Mouse (Mus musculus) left cerebral cortex, postnatal 25 days (tissue): ENCODE results near the gene Hpn. TPM values are rescaled to one million over a fixed set of nuclear protein-coding genes. Genes with fewer than 3 reads are reported as not detected.

Experiments
- DNase-seq, 2 experiments: peaks; one replicate each; pipeline ENCODE4 v3.0.0; 2022; ENCODE audit warnings: low spot score in 2 of 2, mixed read lengths in 1 of 2
- intact Hi-C: fragments of 180-260 bp; cut with DNase I; formaldehyde crosslinking; loops from one replicate; pipeline ENCODE4 v1.15.1; 2025
- total RNA-seq, 2 experiments: library from RNA; stranded (reverse); gene quantifications; 2 replicates each; pipeline ENCODE4 v1.2.3; 2021

Hpn gene
- total RNA-seq, 2 experiments from 2014 or later, result 3.0 to 4.2 TPM

DNA sequence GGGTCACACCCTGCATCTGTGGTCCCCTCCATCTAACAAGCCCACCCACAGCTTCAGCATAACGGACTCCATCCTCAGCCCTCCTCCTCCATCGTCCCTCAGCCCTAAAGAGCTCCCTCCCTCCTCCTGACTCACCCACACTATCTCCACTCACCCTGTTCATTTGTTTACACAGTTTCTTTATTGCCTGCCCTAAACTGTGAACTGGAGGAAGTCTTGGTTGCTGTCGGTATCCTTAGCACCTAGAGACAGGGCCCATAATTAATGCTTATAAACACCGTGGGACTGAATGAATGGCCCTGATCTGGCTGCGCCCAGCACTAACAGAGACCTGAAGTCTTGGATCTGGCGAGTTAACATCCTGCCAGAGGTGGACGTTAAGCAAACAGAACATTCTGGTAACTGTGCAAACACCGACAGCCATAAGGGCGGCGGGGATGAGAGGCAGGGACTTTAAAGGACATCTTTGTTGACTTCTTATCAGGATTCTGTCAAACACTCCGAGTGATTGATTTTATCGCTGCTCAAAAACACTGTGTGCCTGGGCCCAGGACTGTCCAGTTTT is 30.6 kb upstream of the Hpn start:
- intact Hi-C loops, result no loop called here
- DNase-seq, result no peak

- intact Hi-C loops, result no loop called here
- no peak for DNase-seq
These were observed 29.8 kb upstream of the Hpn start for GRCm38 (mm10) chr7:31144886-31145285.

- intact Hi-C loops, result no loop called here
- no peak for DNase-seq
These were observed 25.9 kb upstream of the Hpn start for GRCm38 (mm10) chr7:31140941-31141340.

DNA sequence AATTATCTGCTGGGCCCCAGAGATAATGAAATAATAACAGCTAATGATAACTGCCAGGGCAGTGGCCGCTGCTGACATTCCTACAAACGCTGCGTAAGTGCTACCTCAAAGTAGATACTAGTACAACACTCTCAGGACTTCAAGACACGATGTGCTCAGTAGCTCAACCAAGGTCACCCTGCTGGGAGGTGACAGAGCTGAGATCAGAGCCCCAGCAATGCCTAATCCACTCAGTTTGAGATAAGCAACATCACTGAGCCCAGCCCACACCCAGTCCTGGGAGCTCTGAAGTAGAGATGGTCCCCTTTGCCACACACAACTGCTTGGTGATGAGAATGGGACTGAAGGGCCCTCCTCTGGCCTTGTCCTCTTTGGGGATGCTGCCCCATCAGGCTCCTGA is 25.2 kb upstream of the Hpn start:
- DNase-seq, result no peak
- intact Hi-C loops, result no loop called here

DNA sequence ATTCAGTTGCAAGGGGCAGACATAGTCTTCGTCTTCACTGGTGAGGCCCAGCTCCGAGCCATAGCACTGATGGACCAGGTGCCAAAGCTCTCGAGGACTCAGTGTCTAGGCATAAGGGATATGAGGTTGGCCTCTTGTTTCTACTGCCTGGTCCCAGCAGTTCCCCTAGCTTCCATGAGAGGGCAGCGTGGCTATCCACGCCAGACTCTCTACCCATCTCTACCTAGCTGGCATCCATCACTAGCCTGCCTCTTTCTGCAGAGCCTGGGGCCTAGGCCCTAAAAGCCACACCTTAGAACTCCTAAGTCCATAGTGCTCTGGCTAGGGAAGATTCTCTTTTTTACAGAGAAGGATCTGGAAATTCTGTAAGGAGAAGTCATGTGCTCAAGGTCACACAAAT is 24.7 kb upstream of the Hpn start:
- DNase-seq, result peak; percentile 66 to 81
- intact Hi-C loops, result loop anchor here (2.0 kb wide), 1 partner anchor 37 kb away; no protein-coding TSS in a partner anchor

GRCm38 (mm10) chr7:31135717-31136116 is 20.6 kb upstream of the Hpn start:
- DNase-seq, result no peak
- intact Hi-C loops, result no loop called here

DNA sequence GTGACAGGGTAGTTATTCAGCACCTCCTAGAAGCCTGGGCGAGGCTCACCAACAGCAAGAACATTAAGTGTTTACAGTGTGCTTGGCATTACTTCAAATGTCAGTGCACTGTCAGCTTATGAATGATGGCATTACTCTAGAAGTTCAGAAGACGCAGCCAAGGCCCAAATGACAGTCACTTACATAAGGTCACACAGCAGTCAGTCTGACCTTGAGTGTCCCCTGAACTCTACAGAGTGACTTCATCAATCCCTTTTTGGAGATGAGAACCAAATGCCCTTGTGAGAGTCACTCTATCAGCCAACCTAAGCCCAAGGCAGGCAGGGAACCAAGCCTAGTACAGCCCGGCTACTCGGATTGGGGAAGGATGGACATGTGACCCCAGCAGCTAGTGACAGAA is 16.8 kb upstream of the Hpn start:
- intact Hi-C loops, result no loop called here
- no peak for DNase-seq

DNA sequence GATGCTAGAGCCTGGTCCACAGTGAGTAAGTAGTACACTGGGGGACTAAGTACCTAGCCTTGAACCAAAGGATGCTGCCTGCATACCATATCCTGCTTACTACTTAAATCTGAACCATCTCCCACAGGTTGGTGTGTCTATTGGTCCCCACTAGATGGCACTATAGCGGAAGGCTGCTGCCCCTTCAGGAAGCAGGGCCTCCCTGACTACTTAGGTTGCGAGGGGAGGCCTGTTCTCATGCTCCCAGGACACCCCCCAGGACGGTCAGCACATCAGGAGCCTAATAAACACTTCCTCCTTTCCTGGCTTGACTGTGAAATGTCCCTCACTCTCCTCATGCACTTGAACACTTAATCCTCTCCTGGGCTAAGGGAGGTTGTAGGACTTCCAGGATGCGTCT is 15.8 kb upstream of the Hpn start:
- DNase-seq, result peak; percentile 64 to 73
- intact Hi-C loops, result no loop called here

GRCm38 (mm10) chr7:31130197-31130596 is 15.1 kb upstream of the Hpn start:
- no peak for DNase-seq
- intact Hi-C loops, result no loop called here

DNA sequence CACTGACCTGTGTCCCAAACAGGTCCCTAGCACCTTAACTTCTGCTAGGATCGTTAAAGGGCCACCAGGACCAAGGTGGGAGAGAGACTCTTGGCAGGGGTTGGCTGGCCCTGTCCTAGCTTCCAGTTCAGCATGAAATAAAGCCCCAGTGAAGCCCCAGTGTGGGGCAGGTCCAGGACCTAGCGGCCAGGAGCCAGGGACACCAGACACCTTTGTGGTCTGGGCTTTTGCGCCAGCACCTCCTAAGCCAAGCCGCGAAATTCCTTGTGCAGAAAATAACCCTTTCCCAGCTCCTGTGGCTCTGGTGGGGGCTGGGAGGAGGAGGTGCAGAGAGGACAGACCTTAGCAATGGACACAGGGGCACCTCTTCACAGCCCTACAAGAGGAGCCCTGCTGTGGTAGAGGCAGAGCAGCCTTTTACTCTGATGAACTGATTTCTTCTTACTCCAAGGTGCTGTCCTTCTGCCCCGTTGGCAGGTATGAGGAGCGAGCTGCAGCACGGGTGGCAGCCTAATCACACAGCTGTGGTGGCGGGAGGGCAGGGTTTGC is 13.1 kb upstream of the Hpn start:
- intact Hi-C loops, result no loop called here
- no peak for DNase-seq

- intact Hi-C loops, result loop anchor here (1.0 kb wide), 1 partner anchor 24 kb away; no protein-coding TSS in a partner anchor
- DNase-seq, result peak; percentile 71 to 87
These were observed 12.0 kb upstream of the Hpn start, which contains the start of gene Scn1b for GRCm38 (mm10) chr7:31126851-31127724. Gene Scn1b, minus strand, starts transcription at chr7:31127003.

DNA sequence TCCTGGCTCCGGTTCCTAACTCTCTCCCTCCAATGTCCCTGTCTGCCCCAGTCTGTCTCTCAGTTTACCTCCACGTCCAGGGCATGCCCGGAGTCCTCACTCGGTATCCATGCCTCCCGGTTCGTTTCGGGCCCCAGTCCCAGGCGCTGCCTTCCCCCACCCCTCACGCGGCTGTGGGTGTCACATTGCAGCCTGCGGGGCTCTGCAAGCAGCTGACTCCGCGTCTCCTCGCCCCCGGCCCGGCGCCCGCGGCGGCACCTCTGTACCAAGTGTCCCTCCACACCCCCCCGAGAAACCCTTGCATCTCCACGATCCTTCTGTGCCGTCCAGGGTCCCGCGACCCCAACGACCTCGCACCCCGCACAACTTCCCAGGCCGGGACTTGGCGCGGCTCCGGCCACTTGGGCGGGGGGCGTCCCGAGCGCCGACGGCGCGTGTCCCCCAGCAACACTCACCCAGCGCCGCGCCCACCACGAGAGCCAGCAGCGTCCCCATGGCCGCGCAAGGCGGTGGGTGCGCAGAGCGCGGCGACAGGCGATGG is 11.2 kb upstream of the Hpn start:
- DNase-seq, result peak in 1 of 2 experiments; percentile 63
- intact Hi-C loops, result no loop called here

DNA sequence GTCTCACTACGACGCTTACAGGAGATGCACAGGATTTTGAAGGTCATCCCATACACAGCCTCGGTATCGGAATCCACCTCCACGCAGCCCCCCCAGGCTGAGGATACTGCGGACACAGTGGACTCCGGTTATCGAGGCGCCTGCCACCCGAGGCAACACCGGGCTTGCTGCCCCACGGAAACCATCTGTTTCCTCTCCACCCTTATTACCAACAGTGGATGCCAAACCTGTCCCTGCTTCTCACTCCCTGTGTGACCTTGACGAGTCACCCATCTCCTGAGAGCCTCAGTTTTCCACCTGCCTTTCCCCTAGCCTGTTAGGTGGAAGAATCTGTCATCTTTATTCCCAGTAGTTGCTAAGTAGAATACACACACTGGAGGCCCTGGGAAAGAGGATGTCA is 10.0 kb upstream of the Hpn start:
- DNase-seq, result no peak
- intact Hi-C loops, result no loop called here

- no peak for DNase-seq
- intact Hi-C loops, result no loop called here
These were observed 9.3 kb upstream of the Hpn start for GRCm38 (mm10) chr7:31124381-31124780.

GRCm38 (mm10) chr7:31123697-31124096 is 8.6 kb upstream of the Hpn start:
- no peak for DNase-seq
- intact Hi-C loops, result loop anchor here (1.0 kb wide), 1 partner anchor 18 kb away; no protein-coding TSS in a partner anchor

GRCm38 (mm10) chr7:31122641-31123631 is 7.8 kb upstream of the Hpn start:
- intact Hi-C loops, result loop anchor here (1.0 kb wide), 1 partner anchor 18 kb away; no protein-coding TSS in a partner anchor
- DNase-seq, result peak in 1 of 2 experiments; percentile 63

DNA sequence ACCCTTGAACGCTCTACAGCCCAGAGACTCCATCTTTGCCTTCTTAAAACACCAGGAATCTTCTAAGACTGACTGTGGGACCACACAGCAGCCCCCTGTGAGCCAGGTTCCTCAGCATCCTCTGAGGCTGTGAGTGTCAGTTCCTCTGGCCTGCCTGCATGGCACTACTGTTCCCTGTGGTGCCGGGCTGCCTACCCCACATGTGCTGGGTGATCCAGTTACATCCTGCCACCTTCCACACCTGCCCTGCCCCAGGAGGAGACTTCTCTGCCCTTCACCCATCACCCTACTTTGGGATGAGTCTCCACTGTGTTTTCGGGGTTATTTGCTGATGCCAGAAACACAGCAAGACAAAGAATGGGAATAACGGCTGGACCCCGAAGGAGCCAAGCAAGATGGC is 4.5 kb upstream of the Hpn start:
- intact Hi-C loops, result no loop called here

GRCm38 (mm10) chr7:31118486-31118885 is 3.4 kb upstream of the Hpn start:
- intact Hi-C loops, result no loop called here
- DNase-seq, result peak in 1 of 2 experiments; percentile 69

More for the DNA sequence above, 4.5 kb upstream of the Hpn start:
- no peak for DNase-seq

DNA sequence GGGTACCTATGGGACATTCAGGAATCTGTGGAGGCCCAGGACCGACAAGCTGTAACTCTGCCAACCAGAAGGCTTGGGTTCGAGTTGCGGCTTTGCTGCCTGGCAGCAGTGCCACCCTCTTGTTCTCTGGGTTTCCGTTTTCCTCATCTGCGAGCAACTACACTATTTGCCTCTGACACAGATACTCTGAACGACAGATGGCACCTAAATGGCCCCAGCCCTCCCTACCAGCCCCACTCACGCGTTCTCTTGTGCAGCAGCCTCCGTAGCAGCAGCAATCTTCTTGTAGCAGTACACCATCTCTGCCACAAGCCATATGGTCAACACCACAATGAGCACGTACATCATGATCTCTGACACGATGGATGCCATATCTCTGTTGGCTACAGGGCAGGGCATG is 2.4 kb upstream of the Hpn start:
- DNase-seq, result peak in 1 of 2 experiments; percentile 57
- intact Hi-C loops, result no loop called here
